Mouse (Mus musculus) 416B (cell line): Measurements from ENCODE around the gene Sult2a1.
"Not testable (repeated sequence)": the region's sequence is repeated elsewhere in the genome, so short reads cannot be mapped to it uniquely, and the experiment has no call there.

Source experiments
- DNase-seq: peaks from one replicate; pipeline ENCODE4 v3.0.0; 2011; ENCODE audit warnings: low read depth

Gene Sult2a1

DNA sequence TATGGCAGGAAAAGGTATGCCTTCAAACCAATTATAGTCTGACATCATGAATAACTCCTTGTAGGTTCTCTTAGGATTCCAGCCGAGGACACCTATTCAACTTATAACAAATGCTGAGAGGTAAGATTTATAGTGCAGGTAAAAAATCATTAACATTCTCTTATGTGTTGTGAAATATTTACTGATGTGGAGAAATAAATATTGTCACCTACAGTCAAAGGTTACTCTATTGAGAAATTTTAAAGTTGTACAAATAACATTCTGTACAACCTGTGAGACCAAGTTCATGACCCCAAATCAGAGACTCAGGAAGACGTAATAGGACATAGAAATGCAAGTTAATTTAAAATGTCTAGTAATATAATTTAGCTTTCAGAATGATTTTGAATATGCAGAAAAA is at the start of gene Sult2a1:
Sult2a1 (minus strand) TSS at position 101 of the 400 bp plus-strand sequence.
- DNase-seq: not testable (repeated sequence)

DNA sequence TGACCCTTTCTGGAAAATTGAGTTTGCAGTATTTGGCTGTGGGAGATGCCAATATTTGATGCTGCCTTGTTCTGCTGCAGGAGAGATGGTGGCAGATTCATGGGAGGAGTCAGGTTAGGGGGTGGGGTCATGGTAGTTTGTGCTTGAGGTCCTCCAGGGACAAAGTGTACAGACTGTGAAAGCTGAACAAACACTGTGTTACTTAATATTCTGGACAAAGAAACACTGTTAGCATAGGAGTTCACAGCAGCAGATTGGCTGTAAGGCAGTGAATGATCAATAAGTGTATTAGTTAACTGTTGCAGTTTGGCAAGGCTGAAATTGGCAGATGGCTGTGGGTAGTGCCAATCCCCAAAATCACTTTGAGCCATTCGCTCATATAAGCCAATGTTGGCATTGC is 23.3 kb downstream of the Sult2a1 start:
- no peak for DNase-seq
